Comparison of ENCODE assay signal across 13 mouse cellular contexts in genomic region chr17:32268540-32268960, GRCm38 (mm10). TPM values are rescaled to one million over a fixed set of nuclear protein-coding genes. Genes with fewer than 3 reads are reported as not detected.
A peak's percentile ranks its signal among the peaks of the same experiment; 100 is the strongest.
DNase-seq lines count a peak whose midpoint lies in the region; ATAC-seq lines count a peak whose summit lies in the region.
"Had no signal": no experiment of that assay in that cellular context is flagged by ENCODE, and none has a peak within 500 bp of the region (broad histone marks: within the 10 kb centered on the region; RNA-seq: fewer than 3 reads in every experiment).

No protein-coding gene starts in this region.

- H3K27ac ChIP-seq in heart, embryonic 15.5 days, result peak overlapping the region; percentile 41
- H3K27ac ChIP-seq: embryonic facial prominence, embryonic 12.5 days; liver, embryonic 15.5 days had no signal

- no peak for DNase-seq in heart, postnatal 25 days (ENCODE audit: low spot score)
- DNase-seq in ovary, postnatal 36 days (ENCODE audit: low spot score), result peak; percentile 14
- DNase-seq in ovary, postnatal 14 days (ENCODE audit: low spot score), result no peak
- DNase-seq in cerebellum, adult 9-11 months, result peak; percentile 70
- DNase-seq in thymus, postnatal 4 days, result no peak
- DNase-seq in kidney, postnatal 10 days, result no peak
- DNase-seq in embryo, embryonic 10 days (ENCODE audit: low spot score), result no peak
- DNase-seq: layer of hippocampus, postnatal 36 days; right cerebral cortex, postnatal 14 days; thymus, adult 18-20 months had no signal

- H3K27me3 ChIP-seq in heart, embryonic 15.5 days, result no peaks in the 10 kb centered on the region
- H3K27me3 ChIP-seq: embryonic facial prominence, embryonic 12.5 days; liver, embryonic 15.5 days had no signal

- no peaks in the 10 kb centered on the region for H3K36me3 ChIP-seq in heart, embryonic 15.5 days

- no peak for ATAC-seq in heart, embryonic 15.5 days (replicated peaks; ENCODE audit: insufficient number of reproducible peaks, insufficient read depth, low FRiP score, low read depth)

- H3K4me1 ChIP-seq in heart, embryonic 15.5 days (replicated peaks), result peaks cover 36% of the 10 kb centered on the region
- H3K4me1 ChIP-seq: embryonic facial prominence, embryonic 12.5 days had no signal

- no peak overlapping the region for H3K4me2 ChIP-seq in heart, embryonic 15.5 days
- H3K4me2 ChIP-seq: embryonic facial prominence, embryonic 12.5 days; liver, embryonic 15.5 days had no signal

- 67% methylated on average over 3 of the region's 3 CpGs for WGBS in heart, embryonic 15.5 days

- H3K4me3 ChIP-seq in heart, embryonic 15.5 days, result no peak overlapping the region
- H3K4me3 ChIP-seq: embryonic facial prominence, embryonic 12.5 days; liver, embryonic 15.5 days had no signal

- no peak overlapping the region for H3K9ac ChIP-seq in heart, embryonic 15.5 days
- H3K9ac ChIP-seq: embryonic facial prominence, embryonic 12.5 days; liver, embryonic 15.5 days had no signal

- no peaks in the 10 kb centered on the region for H3K9me3 ChIP-seq in heart, embryonic 15.5 days (replicated peaks)
- H3K9me3 ChIP-seq: embryonic facial prominence, embryonic 12.5 days; liver, embryonic 15.5 days had no signal

- intact Hi-C loops in heart, postnatal 25 days (cut with DNase I), result no loop called here

RNA-seq across cellular contexts. Expression of gene Brd4, which starts 16.0 kb away (rescaled TPM):
- polyA plus RNA-seq in heart, embryonic 15.5 days (2015; fragmentation: Nextera tagmentation; extraction: Ambion mirVana), result 48.8 and 66.7 TPM in 2 replicates
- total RNA-seq in heart, postnatal 25 days (2021), result 10 to 100 TPM; 50.9 to 57.5 TPM

RNA-seq across cellular contexts. Expression of gene Akap8, which starts 52.5 kb away (rescaled TPM):
- 64.8 and 74.3 TPM in 2 replicates for polyA plus RNA-seq in heart, embryonic 15.5 days (2015; fragmentation: Nextera tagmentation; extraction: Ambion mirVana)
- 10 to 100 TPM; 37.2 to 51.5 TPM for total RNA-seq in heart, postnatal 25 days (2021)

Comparison
In these comparisons a context has a peak if more than half of its experiments do, and no peak if none do; other contexts are left out.
1. DNase-seq: peak in ovary, postnatal 36 days (single experiment) and cerebellum, adult 9-11 months (single experiment); none in heart, postnatal 25 days (single experiment), ovary, postnatal 14 days (single experiment), thymus, postnatal 4 days (single experiment), kidney, postnatal 10 days (single experiment) and embryo, embryonic 10 days (single experiment).